Mouse (Mus musculus) C2C12 (cell line): Measurements from ENCODE around the gene Gtf3c6.

ENCODE experiments used
- CTCF ChIP-seq: IDR thresholded peaks from one replicate; pipeline ENCODE4 v1.5.1; 2011; ENCODE audit not compliant: control insufficient read depth, insufficient read depth, insufficient read length
- MYOG ChIP-seq: IDR thresholded peaks from one replicate; pipeline ENCODE4 v1.6.1; 2011; ENCODE audit not compliant: control insufficient read depth, insufficient read length; ENCODE audit errors: extremely low read depth

GRCm38 (mm10) chr10:40263691-40264090 lies 5.8 kb upstream of the Gtf3c6 start:
- TF ChIP-seq CTCF = no peak
- TF ChIP-seq MYOG = no peak
